Mouse (Mus musculus): Measurements from ENCODE around the gene Vmn2r100.

Gene Vmn2r100

DNA sequence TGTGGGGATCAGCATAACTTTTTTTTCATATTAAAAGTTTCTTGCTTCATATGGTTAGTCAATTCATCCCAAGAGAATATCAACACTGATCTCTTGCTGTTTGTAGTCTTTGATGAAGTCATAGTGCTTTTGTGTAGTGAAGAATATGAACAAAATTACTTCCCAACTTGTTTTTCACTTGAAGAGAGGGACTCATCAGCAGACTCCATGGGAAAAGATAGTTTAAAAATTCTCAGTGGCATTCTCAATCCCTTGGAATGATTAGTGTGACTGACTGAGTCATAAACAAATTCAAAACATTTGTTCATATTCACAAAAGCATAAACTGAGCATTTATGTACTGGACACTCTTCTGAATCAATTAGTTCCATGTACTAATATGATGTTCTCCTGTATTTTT, at the start of gene Vmn2r100:
Gene Vmn2r100 (plus strand): TSS at position 301 of the 400 bp plus-strand sequence.
- no peak for DNase-seq

DNA sequence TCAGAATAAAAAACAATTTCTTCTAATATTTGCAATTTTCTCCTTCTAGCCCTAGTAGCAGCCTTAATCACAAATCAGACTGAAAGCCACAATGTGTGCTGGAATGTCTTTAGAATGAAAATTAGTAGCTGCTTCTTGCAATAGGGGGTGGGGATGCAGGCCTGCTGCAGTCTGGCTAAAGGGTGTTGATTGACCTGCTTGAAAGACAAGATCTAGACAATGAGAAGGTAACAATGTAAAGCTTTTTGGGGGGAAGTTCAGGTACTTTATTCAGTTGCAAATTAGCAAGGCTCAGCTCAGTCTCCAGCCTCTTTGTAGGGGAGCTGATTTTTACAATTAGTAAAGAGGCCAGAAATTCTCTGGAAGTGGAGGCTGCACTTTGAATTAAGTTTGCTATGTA, 21.7 kb upstream of the Vmn2r100 start:
- DNase-seq: no peak

DNA sequence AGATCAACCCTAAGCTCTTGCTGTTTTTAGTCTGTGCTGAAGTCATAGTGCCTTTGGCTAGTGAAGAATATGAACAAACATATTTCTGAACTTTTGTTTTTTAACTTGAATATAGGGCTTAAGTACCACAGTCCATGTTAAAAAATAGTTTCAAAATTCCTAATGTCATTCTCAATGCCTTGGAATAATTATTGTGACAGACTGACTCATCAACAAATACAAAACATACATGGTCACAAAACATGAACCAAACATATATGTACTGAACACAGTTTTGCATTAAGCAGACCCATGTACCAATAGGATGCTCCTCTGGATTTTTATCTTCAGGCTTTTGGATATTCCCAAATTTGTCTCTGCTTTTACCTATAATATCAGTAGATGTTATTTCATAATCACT, 72.4 kb downstream of the Vmn2r100 start, which contains the start of gene Vmn2r101:
Gene Vmn2r101 (plus strand): TSS at position 301 of the 400 bp plus-strand sequence.
- no peak for DNase-seq
